Mouse (Mus musculus) CH12.LX (cell line): ENCODE results near the gene Serf1.

Experiments used
- CTCF ChIP-seq, 2 experiments: IDR thresholded peaks in 1 of 2; conservative IDR thresholded peaks in 1 of 2; 2 replicates each; pipeline ENCODE4 v1.5.1; 2011 to 2012; ENCODE audit warnings: low read depth in 2 of 2, low read length in 2 of 2, improper control_type of control experiment in 1 of 2, inconsistent platforms in 1 of 2, mild to moderate bottlenecking in 1 of 2, moderate library complexity in 1 of 2
- HCFC1 ChIP-seq: IDR thresholded peaks from 2 replicates; pipeline ENCODE4 v1.6.1; 2012; ENCODE audit warnings: low read depth, mild to moderate bottlenecking, inconsistent platforms, low read length, improper control_type of control experiment
- KAT2A ChIP-seq: IDR thresholded peaks from 2 replicates; pipeline ENCODE4 v1.6.1; 2012; ENCODE audit warnings: low read length, improper control_type of control experiment, inconsistent platforms; ENCODE audit not compliant: insufficient replicate concordance
- POLR2A ChIP-seq: IDR thresholded peaks from 2 replicates; pipeline ENCODE4 v1.6.1; 2011; ENCODE audit warnings: low read depth, mild to moderate bottlenecking, improper control_type of control experiment, low read length
- SIN3A ChIP-seq: IDR thresholded peaks from 2 replicates; pipeline ENCODE4 v1.6.1; 2012; ENCODE audit warnings: low read length, improper control_type of control experiment, inconsistent platforms
- TBP ChIP-seq: conservative IDR thresholded peaks from 2 replicates; pipeline ENCODE4 v1.6.1; 2011; ENCODE audit warnings: low read depth, low read length, improper control_type of control experiment
- USF1 ChIP-seq: IDR thresholded peaks from 2 replicates; pipeline ENCODE4 v1.6.1; 2014; ENCODE audit warnings: low read depth, mild to moderate bottlenecking, inconsistent platforms, low read length, improper control_type of control experiment
- USF2 ChIP-seq: conservative IDR thresholded peaks from 2 replicates; pipeline ENCODE4 v1.6.1; 2011; ENCODE audit warnings: low read depth, low read length, improper control_type of control experiment

DNA sequence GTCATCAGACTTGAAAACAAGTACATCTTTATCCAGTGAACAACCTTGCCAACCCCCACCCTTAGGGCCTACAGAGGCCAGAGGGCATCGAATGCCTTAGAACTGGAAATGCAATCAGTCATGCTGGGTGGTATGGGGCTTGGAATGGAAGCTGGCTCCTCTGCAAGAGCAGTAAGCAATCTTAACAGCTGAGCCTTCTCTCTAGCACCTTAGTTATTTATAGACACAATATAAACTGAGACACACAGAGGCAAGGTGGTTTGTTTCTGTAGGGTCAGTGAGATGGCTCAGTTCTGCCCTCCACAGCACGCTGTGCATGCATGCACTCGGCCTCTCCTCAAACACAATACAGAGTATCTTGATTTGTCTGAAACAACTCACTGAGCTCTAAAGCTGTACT, 43.9 kb upstream of the Serf1 start:
- TF ChIP-seq CTCF (conservative IDR thresholded peaks at IDR 0.05 in 1 of 2, IDR thresholded peaks at IDR 0.05 in 1 of 2; ENCODE audit: low read depth in 2 of 2, low read length in 2 of 2) (no peak), SIN3A (no peak), POLR2A (no peak), TBP (no peak), KAT2A (no peak), USF1 (no peak), USF2 (no peak), HCFC1 (no peak)
